Mouse (Mus musculus): ENCODE measurements at regions not wholly inside any gene's neighbourhood (a gene's known extent, or its start where the extent isn't known, plus 50 kb on each side); places are given as distances from the start of the nearest gene placed in this dataset.

DNA sequence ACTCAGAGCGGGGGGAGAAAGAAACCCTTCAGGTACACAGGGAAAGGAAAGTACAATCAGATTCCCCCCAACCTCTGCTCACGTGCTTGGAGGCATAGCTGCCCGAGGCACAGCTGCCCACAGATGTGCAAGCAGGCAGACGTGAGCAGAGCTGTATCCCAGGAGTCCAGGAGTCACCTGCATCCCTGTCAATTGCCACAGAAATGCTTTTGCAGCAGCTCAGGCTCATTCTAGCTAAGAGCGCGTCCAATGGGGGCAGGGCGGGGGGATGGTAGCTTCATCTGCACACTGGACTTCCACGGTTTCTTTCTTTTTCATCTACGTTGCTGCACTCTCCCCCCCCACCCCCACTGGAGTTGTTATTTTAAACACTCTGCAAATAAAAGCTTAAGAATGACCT lies 66.0 kb upstream of the Fat4 start:
- no peak for DNase-seq (ENCODE audit: low read depth)

GRCm38 (mm10) chr3:38820315-38820714 lies 66.4 kb upstream of the Fat4 start:
- peak; percentile 30 for DNase-seq (ENCODE audit: low read depth)

- no peak for DNase-seq (ENCODE audit: low read depth)
Measured at GRCm38 (mm10) chr3:38817651-38818050, 69.1 kb upstream of the Fat4 start.

GRCm38 (mm10) chr3:38812457-38812856 lies 74.3 kb upstream of the Fat4 start:
- no peak for DNase-seq (ENCODE audit: low read depth)

DNA sequence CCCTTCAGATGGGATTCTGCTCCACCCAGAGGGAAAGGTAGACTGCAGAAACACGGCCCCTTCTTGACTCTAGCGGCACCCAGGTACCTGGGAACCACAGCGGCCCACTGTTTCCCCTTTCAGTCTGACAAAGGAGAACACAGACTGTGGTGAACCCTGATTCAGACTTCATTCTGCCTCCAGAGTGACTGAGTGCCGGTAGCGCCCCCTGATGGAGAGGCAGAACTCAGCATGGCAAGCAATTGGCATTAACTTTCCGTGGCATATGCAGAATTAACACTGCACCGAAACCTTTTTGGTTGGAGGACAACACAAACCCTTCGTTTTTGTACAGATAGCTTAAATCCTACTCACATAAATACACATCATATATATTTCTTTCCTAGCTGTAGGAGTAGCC lies 75.1 kb upstream of the Fat4 start:
- no peak for DNase-seq (ENCODE audit: low read depth)

GRCm38 (mm10) chr3:38806469-38807055 lies 80.2 kb upstream of the Fat4 start:
- no peak for DNase-seq (ENCODE audit: low read depth)

DNA sequence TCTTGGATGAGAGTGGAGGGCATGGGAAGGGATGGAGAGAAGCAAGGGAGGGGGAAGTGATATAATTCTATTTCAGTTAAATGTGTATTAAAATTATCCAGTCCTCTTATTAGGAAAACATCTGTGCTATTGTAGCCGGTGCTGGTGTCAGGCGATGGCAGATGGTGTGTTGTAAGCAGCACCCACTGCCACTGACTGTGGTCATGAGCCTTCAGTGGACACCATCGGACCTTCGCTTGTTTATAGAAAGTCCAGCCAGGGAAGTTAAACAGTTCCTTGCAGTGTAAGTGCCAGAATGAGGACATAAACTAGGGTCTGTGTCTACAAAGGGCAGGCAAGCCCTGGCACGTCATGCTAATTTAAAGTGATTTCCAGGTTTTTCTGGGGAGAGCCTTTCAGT lies 80.7 kb upstream of the Fat4 start:
- no peak for DNase-seq (ENCODE audit: low read depth)

GRCm38 (mm10) chr3:38795646-38796301 lies 91.0 kb upstream of the Fat4 start:
- DNase-seq (ENCODE audit: low read depth) = no peak

DNA sequence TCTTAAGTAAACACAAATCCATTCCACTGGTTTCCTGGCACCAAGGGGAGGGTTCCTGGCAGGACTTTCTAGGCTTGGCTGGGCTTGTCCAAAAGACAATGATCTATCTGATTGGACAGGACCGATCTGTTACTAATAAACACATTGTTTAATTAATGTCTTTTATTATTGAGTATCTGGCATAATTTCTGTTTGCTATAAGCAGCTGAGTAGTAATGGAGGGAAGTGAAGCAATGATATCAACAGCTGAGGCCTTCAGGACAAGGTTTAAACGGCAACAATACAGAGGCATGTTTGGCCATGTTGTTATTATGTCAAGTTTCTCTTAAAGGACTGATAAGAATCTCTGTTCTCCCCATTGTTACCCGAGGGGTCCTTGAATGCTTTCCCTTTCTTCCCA lies 93.5 kb upstream of the Fat4 start:
- DNase-seq (ENCODE audit: low read depth) = no peak

- DNase-seq (ENCODE audit: low read depth) = no peak
Measured at GRCm38 (mm10) chr3:38788751-38789150, 98.0 kb upstream of the Fat4 start.

DNA sequence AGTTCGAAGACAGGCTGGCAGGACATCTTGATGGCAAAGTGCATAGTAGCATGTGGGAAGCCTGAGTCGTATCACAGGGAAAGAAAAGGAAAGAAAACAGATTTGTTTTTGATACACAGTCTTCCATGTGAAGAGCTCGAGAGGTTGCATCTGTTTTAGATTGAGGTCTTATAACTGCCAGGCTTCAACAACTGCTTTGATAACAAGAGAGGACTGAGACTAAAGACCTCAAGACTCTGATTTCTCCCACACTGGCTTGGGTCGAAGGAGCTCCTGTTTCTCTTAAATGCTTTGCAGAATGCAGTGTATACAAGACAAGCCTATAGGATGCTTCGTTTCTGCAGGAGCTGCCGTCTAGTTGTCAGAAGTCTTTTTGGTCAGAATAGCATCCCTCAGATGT lies 103.0 kb upstream of the Fat4 start:
- DNase-seq (ENCODE audit: low read depth) = no peak

DNA sequence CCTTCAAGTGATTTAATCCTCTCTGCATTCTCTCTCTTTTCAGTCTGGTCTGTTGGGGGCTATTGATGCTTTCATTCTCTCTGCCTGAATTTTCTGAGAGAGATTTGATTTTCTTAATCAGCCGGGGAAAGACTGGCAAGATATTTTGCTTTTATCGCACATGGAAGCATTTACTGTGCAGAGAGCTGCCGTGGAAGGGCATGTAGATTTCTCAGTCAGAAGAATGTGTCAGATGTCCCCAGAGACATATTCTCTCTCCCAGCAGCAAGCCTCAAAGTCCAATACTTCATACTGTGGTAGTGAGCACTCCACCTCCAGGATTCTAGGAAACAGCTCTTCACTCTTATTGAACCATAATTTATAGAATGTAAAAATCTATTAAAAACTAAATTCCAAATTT lies 103.7 kb upstream of the Fat4 start:
- DNase-seq (ENCODE audit: low read depth) = no peak

DNA sequence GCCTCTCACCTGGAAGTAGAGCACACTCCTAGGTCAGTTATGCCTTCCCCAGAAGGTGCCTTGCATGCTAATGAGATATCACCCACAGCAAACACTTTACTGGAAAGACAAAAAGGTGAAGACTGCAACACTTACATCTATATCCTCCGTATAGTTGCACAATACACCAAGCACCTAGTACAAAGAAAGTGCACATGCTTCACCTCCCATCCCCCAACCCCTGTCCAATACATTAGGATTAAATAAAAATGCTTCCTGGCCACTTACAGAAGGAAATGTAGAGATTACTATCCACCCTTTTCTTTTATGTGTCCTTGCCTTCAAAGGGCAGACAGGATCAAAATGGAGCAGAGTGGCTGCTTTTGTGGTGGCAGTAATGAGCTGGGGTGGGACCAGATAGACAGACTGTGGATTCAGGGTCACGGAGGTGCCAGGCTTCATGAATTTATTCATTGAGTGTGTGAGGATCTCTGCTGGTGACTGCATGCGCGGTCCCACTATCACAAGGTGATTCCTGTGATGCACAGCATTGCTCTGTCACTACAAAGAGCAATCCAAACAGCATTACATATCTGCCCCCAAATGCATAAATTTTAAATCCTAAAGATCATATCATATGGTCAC lies 109.9 kb upstream of the Fat4 start:
- DNase-seq (ENCODE audit: low read depth) = no peak

DNA sequence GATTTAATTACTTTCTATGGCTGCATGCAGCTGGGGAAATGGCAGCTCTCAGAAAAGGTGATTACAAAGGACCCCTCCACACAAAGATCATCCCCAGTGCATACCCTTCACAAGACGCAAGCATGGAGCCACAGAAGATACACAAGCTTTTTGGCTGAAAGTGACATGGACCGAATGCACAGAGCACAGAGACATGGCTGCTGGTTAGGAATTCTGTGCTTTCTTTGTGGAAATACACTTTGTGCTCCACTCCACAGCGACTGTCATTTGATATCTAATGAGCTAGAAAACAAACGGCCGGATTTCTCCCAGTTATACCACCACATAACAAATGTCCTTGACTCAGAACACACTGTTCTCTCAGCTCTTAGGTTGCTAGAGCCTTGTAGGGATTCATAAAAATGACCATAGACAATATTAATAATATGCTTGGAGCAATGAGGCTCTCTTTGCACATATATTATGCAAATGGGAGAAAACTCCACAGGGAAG lies 132.1 kb upstream of the Fat4 start:
- no peak for DNase-seq (ENCODE audit: low read depth)

DNA sequence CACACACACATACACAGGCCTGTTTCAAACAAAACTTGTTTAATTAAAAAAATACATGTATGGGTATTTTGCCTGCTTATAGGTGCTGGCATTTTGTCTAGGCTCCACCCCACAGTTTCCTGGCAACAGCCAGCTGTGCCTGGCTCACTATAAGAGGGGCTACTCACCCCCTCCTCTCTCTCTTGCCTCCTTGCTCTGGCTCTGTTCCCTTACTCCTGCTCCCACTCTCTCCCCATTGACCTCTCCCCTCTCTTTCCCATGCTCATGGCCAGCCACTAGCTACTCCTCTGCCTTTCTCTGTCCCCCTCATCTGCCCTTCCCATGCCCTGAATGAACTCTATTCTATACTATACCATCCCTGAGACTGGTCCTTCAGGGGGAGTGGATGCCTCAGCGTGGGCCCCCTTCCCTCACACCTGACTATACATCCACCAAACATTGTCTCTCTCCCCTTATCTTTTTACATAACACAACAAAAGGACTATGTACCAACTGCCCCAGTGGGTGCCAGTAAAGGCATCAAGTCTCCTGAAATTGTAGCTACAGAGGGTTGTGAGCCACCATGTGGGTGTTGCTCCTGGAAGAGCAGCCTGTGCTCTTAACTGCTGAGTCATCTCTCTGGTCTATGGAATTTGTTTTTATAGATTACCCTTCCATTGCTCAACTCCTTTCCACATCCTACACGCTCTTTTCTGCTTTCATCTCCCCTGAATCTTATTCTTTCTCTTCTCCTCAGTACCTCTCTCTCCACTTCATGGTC lies 133.1 kb upstream of the Fat4 start:
- no peak for DNase-seq (ENCODE audit: low read depth)

DNA sequence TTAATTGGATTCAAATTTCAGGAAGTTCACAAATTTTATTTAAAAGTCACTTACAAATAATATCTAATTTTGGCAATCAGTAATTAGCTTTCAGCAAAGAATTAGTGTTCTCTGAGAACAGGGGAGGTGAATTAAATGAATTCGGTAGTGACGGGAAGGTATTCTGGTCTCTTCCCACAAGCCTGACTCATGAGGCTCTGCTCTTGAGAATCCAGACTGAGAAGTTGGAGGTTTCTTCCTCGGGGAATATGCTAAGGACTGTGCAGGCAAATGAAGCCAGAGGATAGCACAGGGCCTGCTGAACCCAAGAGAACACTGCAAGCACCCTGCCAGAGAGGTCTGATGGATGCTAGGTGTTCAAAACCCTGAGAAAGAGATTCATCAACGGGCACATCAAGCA lies 144.6 kb upstream of the Fat4 start:
- DNase-seq (ENCODE audit: low read depth) = no peak

DNA sequence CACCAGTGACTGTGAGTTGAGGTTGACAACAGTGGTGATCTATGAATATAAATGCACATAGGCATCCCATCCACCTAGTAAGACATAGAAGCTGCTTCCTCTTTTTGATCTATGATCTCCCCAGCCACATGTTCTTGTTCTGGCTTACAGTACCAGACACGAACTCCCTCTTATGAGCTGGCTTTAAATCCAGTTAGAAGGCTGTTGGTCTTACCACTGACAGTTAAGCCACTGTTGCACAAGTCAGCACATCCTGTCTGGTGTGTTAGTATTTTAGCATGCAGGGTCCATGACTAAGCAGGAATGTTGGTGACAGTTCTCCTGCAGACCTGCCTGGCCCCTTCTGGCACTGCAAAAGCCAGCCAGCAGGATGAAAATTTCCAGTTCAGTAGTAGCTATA lies 164.1 kb upstream of the Fat4 start:
- DNase-seq (ENCODE audit: low read depth) = no peak

DNA sequence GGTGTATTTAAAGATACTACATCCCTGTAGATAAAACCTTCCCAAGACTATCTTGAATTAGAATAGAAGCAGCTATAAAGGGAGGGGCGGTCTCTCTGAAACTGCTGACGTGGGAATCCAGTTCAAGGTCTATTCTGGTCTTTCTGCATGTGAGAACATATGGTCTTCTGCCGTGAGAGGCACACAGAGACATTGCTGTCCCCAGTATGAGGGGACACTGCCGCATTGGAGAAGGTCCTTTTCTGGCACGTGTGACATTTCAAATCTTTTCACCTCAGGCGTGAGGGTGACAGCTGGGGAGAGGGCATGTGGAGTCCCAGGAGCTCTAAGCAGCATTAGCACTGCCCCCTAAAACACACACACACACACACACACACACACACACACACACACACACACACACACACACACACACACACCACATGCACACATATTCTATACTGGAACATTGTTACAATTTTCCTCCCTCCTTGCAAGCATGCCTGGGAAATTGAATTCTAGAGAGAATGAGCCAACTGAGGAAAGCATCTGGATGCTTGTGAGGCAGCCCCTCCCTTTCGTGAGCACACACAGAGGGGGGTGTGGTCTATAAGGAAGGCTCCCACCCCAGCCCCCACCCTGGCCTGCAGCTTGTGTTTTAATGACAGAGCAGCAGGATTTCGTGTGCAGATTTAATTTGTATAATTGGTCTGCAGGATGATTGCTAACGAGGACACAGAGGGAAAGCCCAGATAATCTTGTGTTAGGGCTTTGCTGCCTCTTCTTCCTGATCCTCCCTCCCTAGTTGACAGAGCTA lies 174.5 kb upstream of the Fat4 start:
- DNase-seq (ENCODE audit: low read depth) = no peak

GRCm38 (mm10) chr3:38711229-38711628 lies 175.5 kb upstream of the Fat4 start:
- DNase-seq (ENCODE audit: low read depth) = no peak

- DNase-seq (ENCODE audit: low read depth) = no peak
Measured at GRCm38 (mm10) chr3:38707891-38708290, 178.8 kb upstream of the Fat4 start.

- no peak for DNase-seq (ENCODE audit: low read depth)
Measured at GRCm38 (mm10) chr3:38699206-38699605, 187.5 kb upstream of the Fat4 start.

DNA sequence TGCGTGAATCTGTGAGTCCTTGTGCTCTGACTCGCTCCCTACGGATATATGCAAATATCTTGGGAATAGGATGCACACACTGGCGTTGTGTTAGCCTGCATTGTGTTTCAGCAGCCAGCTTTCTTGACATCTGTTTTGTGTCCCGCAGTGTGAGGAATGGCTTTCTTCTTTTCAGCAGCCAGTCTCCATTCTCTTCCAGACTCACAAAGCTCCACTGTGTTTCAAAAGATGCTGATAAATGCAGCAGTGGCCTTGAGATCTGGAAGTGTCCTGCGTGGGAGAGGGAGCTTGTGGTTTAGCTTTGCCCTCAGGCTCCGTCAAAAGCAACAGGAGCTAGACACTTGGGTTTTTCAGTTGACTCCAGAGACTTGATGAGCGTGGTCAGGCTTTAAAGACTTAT lies 188.9 kb upstream of the Fat4 start:
- DNase-seq (ENCODE audit: low read depth) = no peak

Measured in fibroblast of lung, adult 2 months (primary cell).